Mouse (Mus musculus) heart, adult 2 months (tissue): Measurements from ENCODE around the gene Fbln5. TPM values are rescaled to one million over a fixed set of nuclear protein-coding genes. Genes with fewer than 3 reads are reported as not detected.

Experiments used
- DNase-seq, 2 experiments: peaks; one replicate each; pipeline ENCODE4 v3.0.0; 2021
- H3K27ac ChIP-seq: fragments of 200-600 bp; 2 replicates; pipeline ENCODE4 v1.8.1; 2022
- H3K27me3 ChIP-seq: fragments of 200-500 bp; 2 replicates; pipeline ENCODE4 v1.6.1; 2012; ENCODE audit warnings: mild to moderate bottlenecking, low read length, inconsistent platforms, mixed read lengths; ENCODE audit not compliant: control insufficient read depth, insufficient read depth
- H3K36me3 ChIP-seq: fragments of 200-500 bp; 2 replicates; pipeline ENCODE4 v1.6.1; 2012; ENCODE audit warnings: low read length, inconsistent platforms; ENCODE audit not compliant: control insufficient read depth, insufficient read depth
- H3K4me1 ChIP-seq: fragments of 200-500 bp; 2 replicates; pipeline ENCODE4 v1.6.1; 2011; ENCODE audit warnings: low read length; ENCODE audit not compliant: control insufficient read depth, insufficient read depth
- H3K4me3 ChIP-seq: fragments of 200-600 bp; 2 replicates; pipeline ENCODE4 v1.8.1; 2022
- H3K79me2 ChIP-seq: fragments of 200-500 bp; replicated peaks from 2 replicates; pipeline ENCODE4 v1.6.1; 2012; ENCODE audit warnings: mild to moderate bottlenecking, inconsistent platforms, low read length, moderate library complexity, mixed read lengths; ENCODE audit not compliant: control insufficient read depth, insufficient read depth
- H3K9ac ChIP-seq: fragments of 200-500 bp; 2 replicates; pipeline ENCODE4 v1.6.1; 2012; ENCODE audit warnings: low read depth, mild to moderate bottlenecking, control low read depth, inconsistent platforms, low read length, mixed read lengths
- CTCF ChIP-seq: fragments of 200-600 bp; IDR thresholded peaks from 2 replicates; pipeline ENCODE4 v1.8.1; 2022; ENCODE audit warnings: antibody characterized with exemption, mild to moderate bottlenecking, moderate library complexity
- EP300 ChIP-seq: fragments of 200-500 bp; IDR thresholded peaks from 2 replicates; pipeline ENCODE4 v1.6.1; 2011; ENCODE audit warnings: low read depth, low read length, control low read depth; ENCODE audit not compliant: insufficient read depth
- POLR2A ChIP-seq: fragments of 200-500 bp; IDR thresholded peaks from 2 replicates; pipeline ENCODE4 v1.6.1; 2011; ENCODE audit warnings: mild to moderate bottlenecking, low read depth, low read length, control low read depth; ENCODE audit not compliant: insufficient read depth
- WGBS: fragments of 180-500 bp; shearing (Covaris S2); methylation state at CpG from one replicate; pipeline ENCODE4 v1.1.7; 2018; 5-methylcytosine and 5-hydroxymethylcytosine counted together
- intact Hi-C: fragments of 180-260 bp; cut with DNase I; formaldehyde crosslinking; loops from one replicate; pipeline ENCODE4 v1.15.1; 2025
- polyA plus RNA-seq: library from polyadenylated mRNA; depleted of rRNA; stranded (reverse); fragments of >200 nt; gene quantifications from 2 replicates; pipeline ENCODE4 v1.2.3, GENCODE M21; 2012
- total RNA-seq, 2 experiments: library from RNA; stranded (reverse); gene quantifications; 2 replicates each; pipeline ENCODE4 v1.2.3; 2021

The Fbln5 gene
- total and polyA plus RNA-seq, 3 experiments: 23.4 to 40.4 (median 26.9) TPM

DNA sequence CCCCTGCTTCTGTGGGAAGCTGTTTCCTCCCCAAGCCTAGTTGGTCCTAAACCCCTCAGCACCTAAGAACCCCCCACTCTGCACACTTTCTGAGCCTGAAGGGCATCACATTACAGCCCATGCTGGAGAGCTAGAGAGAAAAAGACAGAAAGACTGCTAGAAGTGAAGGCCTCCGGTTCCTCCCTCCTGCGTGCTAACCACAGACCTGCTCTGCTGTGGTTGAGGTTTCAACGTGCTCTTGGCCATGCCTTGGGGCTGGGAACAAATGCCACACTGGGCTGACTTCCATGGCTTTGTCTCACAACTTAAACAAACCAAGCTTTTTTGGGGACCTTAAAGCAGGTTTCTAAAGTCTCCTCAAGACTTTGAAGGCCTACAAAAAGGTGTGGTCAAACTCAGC is 16.4 kb downstream of the Fbln5 start:
- TF ChIP-seq POLR2A (no peak), CTCF (no peak), EP300 (no peak)
- Histone ChIP-seq H3K9ac (no peak overlapping the region), H3K4me3 (no peak overlapping the region), H3K27me3 (no peaks in the 10 kb centered on the region), H3K36me3 (no peaks in the 10 kb centered on the region), H3K4me1 (no peaks in the 10 kb centered on the region), H3K79me2 (no peaks in the 10 kb centered on the region), H3K27ac (no peak overlapping the region)
- 68% methylated on average over 3 of the region's 3 CpGs for WGBS
- intact Hi-C loops: no loop called here
- no peak for DNase-seq

DNA sequence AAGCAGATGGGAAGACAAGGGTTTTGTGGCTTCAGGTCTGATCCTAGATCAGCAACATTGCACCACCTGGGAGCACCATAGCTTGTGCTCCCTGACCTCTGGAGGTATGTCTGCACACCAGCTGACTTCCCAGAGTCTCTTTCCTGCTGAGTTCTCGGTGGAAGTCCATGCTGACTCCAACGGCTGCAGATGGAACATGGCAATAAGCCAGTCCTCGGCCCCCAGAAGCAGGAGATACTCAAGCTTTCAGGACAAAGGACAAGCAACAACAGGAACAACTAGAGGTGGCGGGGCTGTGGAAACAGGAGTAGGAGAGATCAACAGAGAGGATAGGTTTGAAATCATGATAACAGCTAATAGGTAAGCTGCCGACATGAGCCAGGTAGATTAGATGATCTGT is 17.1 kb downstream of the Fbln5 start:
- no peaks in the 10 kb centered on the region for H3K27me3 ChIP-seq
- no peaks in the 10 kb centered on the region for H3K4me1 ChIP-seq
- H3K27ac ChIP-seq: no peak overlapping the region
- intact Hi-C loops: no loop called here
- no peak for TF ChIP-seq CTCF
- no peak for TF ChIP-seq POLR2A
- TF ChIP-seq EP300: no peak
- no peaks in the 10 kb centered on the region for H3K79me2 ChIP-seq
- 54% methylated on average over 5 of the region's 5 CpGs for WGBS
- no peaks in the 10 kb centered on the region for H3K36me3 ChIP-seq
- no peak overlapping the region for H3K9ac ChIP-seq
- no peak overlapping the region for H3K4me3 ChIP-seq
- DNase-seq: no peak

DNA sequence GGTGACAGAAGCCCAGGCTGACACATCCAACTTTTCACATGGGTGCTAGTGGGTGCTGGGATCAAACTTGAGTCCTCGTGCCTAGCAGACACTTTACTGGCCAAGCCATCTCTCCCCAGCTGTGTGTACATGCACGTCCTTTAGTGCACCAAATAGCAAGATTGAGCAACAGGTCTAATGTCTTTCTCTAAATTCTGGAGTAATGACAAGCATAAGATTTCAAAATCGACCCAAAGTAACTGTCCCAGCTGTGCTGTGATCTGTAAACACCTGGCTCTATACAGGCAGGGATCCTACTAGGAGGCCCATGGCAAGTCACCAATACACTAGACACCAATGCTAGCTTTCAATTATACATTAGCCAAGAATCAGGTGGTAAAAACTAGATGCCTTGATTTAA is 17.8 kb downstream of the Fbln5 start:
- Histone ChIP-seq H3K9ac (no peak overlapping the region), H3K4me1 (no peaks in the 10 kb centered on the region), H3K79me2 (no peaks in the 10 kb centered on the region), H3K4me3 (no peak overlapping the region), H3K36me3 (no peaks in the 10 kb centered on the region), H3K27me3 (no peaks in the 10 kb centered on the region), H3K27ac (no peak overlapping the region)
- intact Hi-C loops: no loop called here
- no peak for TF ChIP-seq POLR2A
- TF ChIP-seq CTCF: no peak
- TF ChIP-seq EP300: no peak
- 66% methylated on average over 3 of the region's 3 CpGs for WGBS
- no peak for DNase-seq

DNA sequence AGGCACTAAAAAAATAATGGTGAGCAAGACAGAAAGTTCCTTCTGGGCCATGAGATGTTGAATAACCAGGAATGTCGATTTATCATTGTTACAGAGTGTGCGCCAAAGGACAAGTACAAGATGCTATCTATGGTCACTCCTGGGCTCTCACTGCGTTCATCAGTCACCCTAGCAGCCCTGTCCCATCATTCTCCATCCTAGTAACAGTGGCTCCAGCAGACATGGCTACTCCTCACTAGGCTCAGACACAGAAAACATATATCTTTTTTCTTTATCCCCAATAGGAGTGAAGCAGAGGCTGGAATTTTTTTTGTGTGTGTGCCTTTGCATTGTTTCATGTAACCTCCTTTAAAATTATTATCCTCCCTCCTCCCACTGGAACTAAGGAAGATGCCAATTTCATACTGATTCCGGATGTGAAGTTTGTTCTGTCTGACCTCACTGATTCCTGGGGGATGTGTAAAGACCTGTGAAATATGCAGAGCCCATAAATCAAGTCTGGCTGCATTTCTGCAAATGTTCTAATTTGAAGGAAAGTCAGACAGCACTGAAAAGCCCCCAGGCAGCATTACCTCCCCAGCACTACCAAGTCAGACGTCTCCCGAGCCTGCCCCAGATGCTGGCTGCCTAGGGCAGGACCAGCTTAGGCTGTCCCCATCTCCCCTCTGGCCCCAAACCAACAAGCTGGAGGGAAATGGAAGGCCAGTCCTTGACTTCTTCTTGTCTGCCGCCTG is 20.5 kb downstream of the Fbln5 start:
- intact Hi-C loops: no loop called here
- peaks cover 2% of the 10 kb centered on the region for H3K4me1 ChIP-seq
- no peak for TF ChIP-seq POLR2A
- no peak for TF ChIP-seq CTCF
- TF ChIP-seq EP300: no peak
- DNase-seq: no peak
- no peak overlapping the region for H3K27ac ChIP-seq
- H3K9ac ChIP-seq: no peak overlapping the region
- WGBS: 66% methylated on average over 7 of the region's 7 CpGs
- no peaks in the 10 kb centered on the region for H3K79me2 ChIP-seq
- H3K27me3 ChIP-seq: no peaks in the 10 kb centered on the region
- H3K36me3 ChIP-seq: no peaks in the 10 kb centered on the region
- no peak overlapping the region for H3K4me3 ChIP-seq

DNA sequence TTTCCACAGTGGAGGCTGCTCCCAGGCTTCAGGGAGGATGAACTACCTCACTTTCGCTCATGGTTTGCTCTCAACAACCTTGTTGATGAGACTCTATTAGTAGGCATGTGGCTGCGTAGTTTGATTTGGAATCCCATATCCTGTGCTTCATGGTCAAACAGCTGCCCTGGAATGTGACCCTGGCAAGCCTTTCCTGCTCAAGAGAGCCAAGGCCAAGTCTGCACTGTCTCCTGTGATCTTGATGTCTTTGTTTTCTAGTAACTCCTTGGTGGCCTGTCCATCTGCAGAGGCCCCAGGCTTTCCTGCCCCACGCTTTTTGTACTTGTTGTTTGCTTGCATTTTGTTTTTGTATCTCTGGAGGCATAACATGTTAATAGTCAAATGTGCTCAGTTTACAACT is 24.4 kb downstream of the Fbln5 start:
- Histone ChIP-seq H3K27ac (no peak overlapping the region), H3K79me2 (no peaks in the 10 kb centered on the region), H3K36me3 (no peaks in the 10 kb centered on the region), H3K27me3 (no peaks in the 10 kb centered on the region), H3K4me3 (no peak overlapping the region), H3K9ac (no peak overlapping the region), H3K4me1 (peaks cover 2% of the 10 kb centered on the region)
- TF ChIP-seq EP300 (no peak), CTCF (no peak), POLR2A (no peak)
- intact Hi-C loops: no loop called here
- WGBS: 47% methylated on average over 3 of the region's 3 CpGs
- peak in 1 of 2 experiments; percentile 44 for DNase-seq

DNA sequence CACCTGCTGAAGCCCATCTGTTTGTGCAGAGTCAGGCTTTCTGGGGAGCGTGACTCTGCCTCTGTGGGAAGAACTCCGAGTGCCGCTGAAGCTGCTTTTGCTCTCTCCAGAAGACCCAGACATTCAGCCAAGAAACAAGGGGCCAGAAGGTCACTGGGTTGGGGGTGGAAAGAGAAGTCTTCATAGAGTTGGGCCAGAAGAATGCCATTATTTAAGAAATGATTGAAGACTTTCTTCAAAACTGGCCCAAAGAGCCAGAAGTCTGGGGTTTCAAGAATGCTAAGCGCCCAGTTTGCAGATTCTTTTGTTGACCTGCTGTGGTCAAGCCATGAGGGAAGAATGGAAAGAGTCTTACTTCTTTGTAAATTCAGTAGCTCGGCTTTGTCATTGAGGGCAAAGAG is 25.6 kb downstream of the Fbln5 start:
- no peak overlapping the region for H3K27ac ChIP-seq
- H3K4me3 ChIP-seq: no peak overlapping the region
- no peaks in the 10 kb centered on the region for H3K36me3 ChIP-seq
- no peaks in the 10 kb centered on the region for H3K27me3 ChIP-seq
- H3K9ac ChIP-seq: no peak overlapping the region
- H3K4me1 ChIP-seq: peaks cover 2% of the 10 kb centered on the region
- H3K79me2 ChIP-seq: no peaks in the 10 kb centered on the region
- DNase-seq: no peak
- WGBS: 86% methylated on average over 5 of the region's 5 CpGs
- intact Hi-C loops: no loop called here
- TF ChIP-seq EP300 (no peak), POLR2A (no peak), CTCF (no peak)
